ENCODE assay signal across 20 mouse cellular contexts in the genomic region with DNA sequence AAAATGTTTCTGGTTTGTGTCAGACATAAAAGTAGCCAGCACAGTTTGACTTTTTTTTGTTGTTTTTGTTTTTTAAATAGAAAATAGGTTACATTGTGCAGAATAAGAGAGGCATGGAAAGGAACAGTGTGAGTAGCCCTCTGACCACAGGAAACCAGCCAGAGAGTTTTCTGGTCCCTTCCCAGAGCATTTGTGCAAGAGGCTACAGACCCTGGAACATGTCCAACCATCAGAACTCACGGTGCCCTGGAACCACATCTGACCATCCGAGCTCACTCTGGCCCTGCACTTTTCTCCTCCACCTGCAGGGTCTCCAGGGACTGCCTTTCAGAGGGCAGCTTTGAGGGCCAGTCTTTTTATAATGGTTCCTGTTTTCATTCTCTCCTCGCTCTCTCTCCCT. TPM values are rescaled to one million over a fixed set of nuclear protein-coding genes. Genes with fewer than 3 reads are reported as not detected.
DNase-seq lines count a peak whose midpoint lies in the region; TF ChIP-seq lines count a peak whose summit lies in the region.
"Had no signal": no experiment of that assay in that cellular context is flagged by ENCODE, and none has a peak within 500 bp of the region (broad histone marks: within the 10 kb centered on the region; RNA-seq: fewer than 3 reads in every experiment).

No protein-coding gene starts in this region.

- peak; percentile 13 for DNase-seq in gastrocnemius, adult 18-20 months (ENCODE audit: low spot score)
- no peak for DNase-seq in gastrocnemius, postnatal 25 days
- peak in 1 of 2 experiments; percentile 17 for DNase-seq in layer of hippocampus, adult 2 months (ENCODE audit: low spot score in 2 of 2)
- no peak for DNase-seq in layer of hippocampus, postnatal 25 days (ENCODE audit: extremely low spot score in 1 of 2, low spot score in 1 of 2)
- peak; percentile 32 to 34 for DNase-seq in right cerebral cortex, postnatal 10 days (ENCODE audit: low spot score in 2 of 2)
- no peak for DNase-seq in right cerebral cortex, postnatal 4 days
- no peak for DNase-seq in frontal cortex, postnatal 10 days (ENCODE audit: low spot score in 2 of 2)
- DNase-seq in urinary bladder, postnatal 14 days (ENCODE audit: low spot score): no peak
- DNase-seq: B cell, adult 2 months; cerebellum, postnatal 25 days; gastrocnemius, adult 2 months; layer of hippocampus, postnatal 36 days; right cerebral cortex, postnatal 25 days had no signal

- peak; percentile 40 for TF ChIP-seq CTCF in layer of hippocampus, adult 2 months (conservative IDR thresholded peaks at IDR 0.05)

- no peak overlapping the region for H3K4me3 ChIP-seq in layer of hippocampus, adult 2 months
- H3K4me3 ChIP-seq: embryonic facial prominence, embryonic 12.5 days; forebrain, embryonic 12.5 days; gastrocnemius, adult 2 months; hindbrain, embryonic 12.5 days; limb, embryonic 12.5 days; midbrain, embryonic 13.5 days; neural tube, embryonic 12.5 days; stomach, embryonic 15.5 days had no signal

- peak overlapping the region; percentile 46; the same call in 1 of the 2 replicates for H3K27ac ChIP-seq in layer of hippocampus, adult 2 months
- H3K27ac ChIP-seq: embryonic facial prominence, embryonic 12.5 days; forebrain, embryonic 12.5 days; gastrocnemius, adult 2 months; hindbrain, embryonic 12.5 days; limb, embryonic 12.5 days; midbrain, embryonic 13.5 days; neural tube, embryonic 12.5 days; stomach, embryonic 15.5 days had no signal

RNA-seq across cellular contexts. Expression of gene Ttf1, which starts 21.9 kb away (rescaled TPM):
- total RNA-seq in gastrocnemius, adult 18-20 months (2021): 1 to 10 TPM; 4.8 to 5.0 TPM
- 1 to 10 TPM; 4.0 to 4.5 TPM for total RNA-seq in gastrocnemius, postnatal 25 days (2021)
- 10 to 100 TPM; 14.0 to 15.6 TPM for total RNA-seq in layer of hippocampus, adult 2 months (2021)
- 10 to 100 TPM in 1 of 2 experiments, 1 to 10 TPM in 1; 9.1 to 12.8 TPM for total RNA-seq in layer of hippocampus, postnatal 25 days (2021)

RNA-seq across cellular contexts. Expression of gene Cfap77, which starts 27.1 kb away (rescaled TPM):
- not detected for total RNA-seq in gastrocnemius, adult 18-20 months (2021)
- not detected for total RNA-seq in gastrocnemius, postnatal 25 days (2021)
- total RNA-seq in layer of hippocampus, adult 2 months (2021): under 1 TPM; 0.32 to 0.64 TPM
- under 1 TPM; 0.54 to 0.80 TPM for total RNA-seq in layer of hippocampus, postnatal 25 days (2021)
- total RNA-seq: gastrocnemius, adult 2 months had no signal

RNA-seq across cellular contexts. Expression of gene Setx, which starts 42.0 kb away (rescaled TPM):
- total RNA-seq in gastrocnemius, adult 18-20 months (2021): 10 to 100 TPM; 31.9 to 33.4 TPM
- total RNA-seq in gastrocnemius, postnatal 25 days (2021): 10 to 100 TPM; 23.2 to 26.9 TPM
- total RNA-seq in layer of hippocampus, adult 2 months (2021): 10 to 100 TPM; 44.9 to 47.8 TPM
- 10 to 100 TPM; 39.0 to 47.3 TPM for total RNA-seq in layer of hippocampus, postnatal 25 days (2021)

Comparison
In these comparisons a context has a peak if more than half of its experiments do, and no peak if none do; other contexts are left out.
1. DNase-seq: peak in gastrocnemius, adult 18-20 months (single experiment) and right cerebral cortex, postnatal 10 days (2 of 2); none in gastrocnemius, postnatal 25 days (single experiment), layer of hippocampus, postnatal 25 days (0 of 2), right cerebral cortex, postnatal 4 days (single experiment), frontal cortex, postnatal 10 days (0 of 2) and urinary bladder, postnatal 14 days (single experiment).